Mouse (Mus musculus) heart, embryonic 14.5 days (tissue): ENCODE results near the gene Pknox2. TPM values are rescaled to one million over a fixed set of nuclear protein-coding genes. Genes with fewer than 3 reads are reported as not detected.

ENCODE experiments used
- ATAC-seq: fragments of 200-750 bp; cut with Nextera tagmentation; 2 replicates; pipeline ENCODE4 v1.8.0; 2017; ENCODE audit warnings: low read depth, moderate TSS enrichment; ENCODE audit not compliant: insufficient number of reproducible peaks, insufficient read depth, low FRiP score
- H3K27ac ChIP-seq, 2 experiments: fragments of 200-500 bp in 1 of 2; fragments of 300-500 bp in 1 of 2; sonication (generic) in 1 of 2; replicated peaks in 1 of 2; 2 replicates each; pipeline ENCODE4 v1.5.1; 2012 to 2014; ENCODE audit warnings: low read depth in 2 of 2, low read length in 2 of 2, control low read depth in 1 of 2, mild to moderate bottlenecking in 1 of 2, mixed read lengths in 1 of 2; ENCODE audit not compliant: control insufficient read depth in 1 of 2, insufficient read depth in 1 of 2
- H3K27me3 ChIP-seq: fragments of 300-500 bp; sonication (generic); 2 replicates; pipeline ENCODE4 v1.6.1; 2014; ENCODE audit warnings: mild to moderate bottlenecking, low read length, control low read depth; ENCODE audit not compliant: control insufficient read depth, insufficient read depth
- H3K36me3 ChIP-seq: fragments of 300-500 bp; sonication (generic); 2 replicates; pipeline ENCODE4 v1.6.1; 2014; ENCODE audit warnings: mild to moderate bottlenecking, control low read depth, low read length, mixed read lengths; ENCODE audit not compliant: control insufficient read depth, insufficient read depth
- H3K4me1 ChIP-seq, 2 experiments: fragments of 200-500 bp in 1 of 2; fragments of 300-500 bp in 1 of 2; sonication (generic) in 1 of 2; 2 replicates each; pipeline ENCODE4 v1.6.1; 2012 to 2014; ENCODE audit warnings: low read length in 2 of 2, control low read depth in 1 of 2, mixed read lengths in 1 of 2; ENCODE audit not compliant: control insufficient read depth in 2 of 2, insufficient read depth in 2 of 2
- H3K4me2 ChIP-seq: fragments of 300-500 bp; sonication (generic); 2 replicates; pipeline ENCODE4 v1.6.1; 2014; ENCODE audit warnings: mild to moderate bottlenecking, low read length
- H3K4me3 ChIP-seq, 2 experiments: fragments of 200-500 bp in 1 of 2; fragments of 300-500 bp in 1 of 2; sonication (generic) in 1 of 2; 2 replicates each; pipeline ENCODE4 v1.5.1; 2012 to 2014; ENCODE audit warnings: low read length in 2 of 2, mild to moderate bottlenecking in 2 of 2, control low read depth in 1 of 2, low read depth in 1 of 2, moderate library complexity in 1 of 2; ENCODE audit not compliant: control insufficient read depth in 1 of 2, insufficient read depth in 1 of 2
- H3K9ac ChIP-seq: fragments of 300-500 bp; sonication (generic); 2 replicates; pipeline ENCODE4 v1.6.1; 2014; ENCODE audit warnings: mild to moderate bottlenecking, low read length
- H3K9me3 ChIP-seq: fragments of 300-500 bp; sonication (generic); 2 replicates; pipeline ENCODE4 v1.6.1; 2016; ENCODE audit warnings: low read length, control low read depth; ENCODE audit not compliant: control insufficient read depth
- WGBS: fragments of 180-500 bp; shearing (Covaris S2); extraction: QIAGEN DNeasy Blood & Tissue Kit; methylation state at CpG from one replicate; pipeline ENCODE4 v1.1.7; 2014; 5-methylcytosine and 5-hydroxymethylcytosine counted together
- polyA plus RNA-seq: library from polyadenylated mRNA; unstranded; fragments of >200 nt; fragmentation: Nextera tagmentation; extraction: Ambion mirVana; gene quantifications from 2 replicates; pipeline ENCODE4 v1.2.1, GENCODE M21; 2014

The Pknox2 gene
- polyA plus RNA-seq, 1 experiment from 2014 or later = 3.6 TPM

GRCm38 (mm10) chr9:37027825-37028575, 119.2 kb downstream of the Pknox2 start:
- 84% methylated on average over 7 of the region's 7 CpGs for whole genome bisulfite sequencing
- Histone ChIP-seq H3K36me3 (no peaks in the 10 kb centered on the region), H3K27ac (no peak overlapping the region), H3K27me3 (no peaks in the 10 kb centered on the region), H3K9me3 (no peaks in the 10 kb centered on the region), H3K4me3 (no peak overlapping the region), H3K4me1 (peaks cover 11 to 12% of the 10 kb centered on the region in 2 experiments), H3K9ac (no peak overlapping the region), H3K4me2 (no peak overlapping the region)
- no peak for ATAC-seq

GRCm38 (mm10) chr9:37025913-37026312, 121.3 kb downstream of the Pknox2 start:
- ATAC-seq = no peak
- no peaks in the 10 kb centered on the region for H3K36me3 ChIP-seq
- no peaks in the 10 kb centered on the region for H3K27me3 ChIP-seq
- no peak overlapping the region for H3K4me3 ChIP-seq
- H3K9ac ChIP-seq = no peak overlapping the region
- peaks cover 19 to 26% of the 10 kb centered on the region in 2 experiments for H3K4me1 ChIP-seq
- no peak overlapping the region for H3K4me2 ChIP-seq
- 69% methylated on average over 3 of the region's 3 CpGs for WGBS
- H3K9me3 ChIP-seq = no peaks in the 10 kb centered on the region
- no peak overlapping the region for H3K27ac ChIP-seq

- no peak overlapping the region for H3K4me3 ChIP-seq
- H3K9me3 ChIP-seq = no peaks in the 10 kb centered on the region
- no peak overlapping the region for H3K9ac ChIP-seq
- 0 out of 4 replicates have a peak overlapping the region, but pooled peaks of 1 of the 2 experiments have one; percentile 15 for H3K27ac ChIP-seq
- H3K27me3 ChIP-seq = no peaks in the 10 kb centered on the region
- no peak overlapping the region for H3K4me2 ChIP-seq
- 13% methylated on average over 3 of the region's 3 CpGs for WGBS
- 0 out of 2 replicates have a peak, but pooled peaks have one; percentile 23 for ATAC-seq
- H3K4me1 ChIP-seq = peaks cover 15 to 26% of the 10 kb centered on the region in 2 experiments
- H3K36me3 ChIP-seq = no peaks in the 10 kb centered on the region
These were observed 125.5 kb downstream of the Pknox2 start for GRCm38 (mm10) chr9:37021586-37022230.

- no peaks in the 10 kb centered on the region for H3K27me3 ChIP-seq
- no peak for ATAC-seq
- H3K36me3 ChIP-seq = no peaks in the 10 kb centered on the region
- H3K4me1 ChIP-seq = peaks cover 21 to 37% of the 10 kb centered on the region in 2 experiments
- no peak overlapping the region for H3K4me2 ChIP-seq
- H3K4me3 ChIP-seq = no peak overlapping the region
- H3K27ac ChIP-seq = no peak overlapping the region
- H3K9ac ChIP-seq = no peak overlapping the region
- WGBS = 83% methylated on average over 1 of the region's 1 CpGs
- no peaks in the 10 kb centered on the region for H3K9me3 ChIP-seq
These were observed 129.1 kb downstream of the Pknox2 start for GRCm38 (mm10) chr9:37018154-37018553.

GRCm38 (mm10) chr9:37017169-37017568, 130.0 kb downstream of the Pknox2 start:
- ATAC-seq = no peak
- H3K4me1 ChIP-seq = peaks cover 19 to 37% of the 10 kb centered on the region in 2 experiments
- no peaks in the 10 kb centered on the region for H3K36me3 ChIP-seq
- 53% methylated on average over 7 of the region's 7 CpGs for WGBS
- no peak overlapping the region for H3K4me3 ChIP-seq
- H3K27ac ChIP-seq = no peak overlapping the region
- H3K4me2 ChIP-seq = no peak overlapping the region
- H3K9ac ChIP-seq = no peak overlapping the region
- H3K9me3 ChIP-seq = no peaks in the 10 kb centered on the region
- H3K27me3 ChIP-seq = no peaks in the 10 kb centered on the region

- no peak overlapping the region for H3K9ac ChIP-seq
- no peak overlapping the region for H3K4me2 ChIP-seq
- H3K4me1 ChIP-seq = peaks cover 12 to 27% of the 10 kb centered on the region in 2 experiments
- no peaks in the 10 kb centered on the region for H3K27me3 ChIP-seq
- H3K4me3 ChIP-seq = no peak overlapping the region
- no peak for ATAC-seq
- no peak overlapping the region for H3K27ac ChIP-seq
- no peaks in the 10 kb centered on the region for H3K9me3 ChIP-seq
- no peaks in the 10 kb centered on the region for H3K36me3 ChIP-seq
These were observed 131.0 kb downstream of the Pknox2 start for GRCm38 (mm10) chr9:37016165-37016564.

GRCm38 (mm10) chr9:37013565-37013964, 133.6 kb downstream of the Pknox2 start:
- no peak overlapping the region for H3K9ac ChIP-seq
- H3K9me3 ChIP-seq = no peaks in the 10 kb centered on the region
- H3K27ac ChIP-seq = no peak overlapping the region
- 8% methylated on average over 8 of the region's 8 CpGs for WGBS
- peak; percentile 78 for ATAC-seq
- H3K36me3 ChIP-seq = no peaks in the 10 kb centered on the region
- H3K4me3 ChIP-seq = no peak overlapping the region
- no peak overlapping the region for H3K4me2 ChIP-seq
- peaks cover 12 to 28% of the 10 kb centered on the region in 2 experiments for H3K4me1 ChIP-seq
- H3K27me3 ChIP-seq = no peaks in the 10 kb centered on the region
